Mouse (Mus musculus): ENCODE results near the gene Aspscr1.

The Aspscr1 gene

DNA sequence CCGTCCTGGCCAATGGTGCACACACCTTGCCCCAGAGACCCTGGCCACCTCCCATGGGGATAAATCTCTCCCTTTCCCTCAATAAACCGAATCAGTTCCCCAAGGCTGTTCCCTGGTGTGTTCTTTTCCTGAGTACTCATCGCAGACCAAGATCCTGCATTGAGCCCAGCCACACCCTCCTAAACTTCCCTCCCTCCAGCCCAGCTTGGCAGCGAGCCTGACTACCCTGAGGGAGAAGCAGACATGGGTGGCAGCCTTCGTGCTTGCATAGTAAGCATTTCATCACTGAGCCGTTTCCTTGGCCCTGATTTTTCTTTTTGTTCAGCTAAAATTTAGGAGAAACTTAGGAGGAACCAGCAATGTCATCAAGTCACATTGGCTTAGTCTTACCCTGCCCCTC is 60.7 kb downstream of the Aspscr1 start:
- no peak for DNase-seq (ENCODE audit: low spot score in 2 of 2)

DNA sequence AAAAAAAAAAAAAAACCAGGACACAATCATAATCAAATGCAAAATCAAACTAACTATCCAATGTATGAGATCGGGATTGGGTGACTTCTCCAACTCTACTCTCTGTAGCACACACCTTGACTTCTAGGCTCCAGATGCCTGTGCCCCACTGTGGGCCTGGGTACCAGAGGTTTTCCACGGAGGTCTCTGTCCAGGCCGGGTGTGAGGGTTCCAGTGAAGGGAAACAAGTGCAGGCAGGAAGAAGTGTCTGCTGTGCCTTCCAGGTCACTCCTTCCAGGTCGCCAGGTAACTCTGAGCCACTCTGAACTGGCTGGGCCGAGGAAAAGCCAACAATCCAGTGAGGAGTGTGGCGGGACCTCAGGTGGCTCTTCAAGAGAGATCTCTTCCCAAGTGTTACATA is 63.7 kb downstream of the Aspscr1 start:
- no peak for DNase-seq (ENCODE audit: low spot score in 2 of 2)

DNA sequence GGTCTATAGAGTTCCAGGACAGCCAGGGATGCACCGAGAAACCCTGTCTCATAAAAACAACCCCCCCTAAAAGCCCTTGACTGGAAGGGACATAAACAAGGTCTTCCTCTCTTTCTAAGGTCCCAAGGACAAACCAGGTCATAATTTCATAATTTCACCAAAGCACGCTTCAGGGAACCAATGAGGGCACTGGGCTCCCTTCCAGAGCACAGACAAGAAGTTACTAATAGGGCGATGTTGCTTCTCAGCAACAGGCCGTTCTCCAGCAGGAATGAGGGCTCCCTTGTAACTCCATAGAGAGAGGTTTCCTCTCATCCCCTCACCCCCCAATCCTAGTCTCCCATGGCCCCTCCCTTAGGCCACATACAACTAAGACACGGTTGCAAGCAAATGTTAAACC is 68.2 kb downstream of the Aspscr1 start:
- no peak for DNase-seq (ENCODE audit: low spot score in 2 of 2)

DNA sequence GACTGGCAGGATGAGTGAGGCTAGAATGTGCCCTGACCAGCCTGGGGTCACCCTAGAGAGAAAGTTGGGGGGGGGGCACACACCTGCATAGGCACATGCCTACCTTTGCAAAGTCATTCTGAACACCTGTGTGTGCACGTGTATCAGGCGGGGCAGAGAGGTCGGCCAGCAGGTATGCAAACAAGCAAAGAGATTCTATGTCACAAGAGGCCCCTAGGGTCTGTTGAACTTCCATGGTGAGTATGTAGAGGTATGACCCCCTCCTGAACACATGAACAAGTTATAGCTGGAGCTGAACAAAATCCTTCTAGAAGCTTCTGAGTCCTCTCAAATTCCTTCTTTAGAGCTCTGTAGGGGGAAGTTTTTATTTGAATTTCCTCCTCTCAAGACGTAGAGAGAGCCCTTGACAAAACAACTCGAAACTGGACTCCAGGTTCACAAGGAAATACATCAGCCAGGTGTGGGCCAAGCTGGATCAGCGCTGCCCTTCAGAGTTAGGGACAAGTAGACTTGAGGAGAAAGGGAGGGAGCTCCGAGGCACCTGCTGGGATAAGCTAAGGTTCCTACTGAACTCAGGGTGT is 71.4 kb downstream of the Aspscr1 start:
- DNase-seq (ENCODE audit: low spot score in 2 of 2) = no peak

DNA sequence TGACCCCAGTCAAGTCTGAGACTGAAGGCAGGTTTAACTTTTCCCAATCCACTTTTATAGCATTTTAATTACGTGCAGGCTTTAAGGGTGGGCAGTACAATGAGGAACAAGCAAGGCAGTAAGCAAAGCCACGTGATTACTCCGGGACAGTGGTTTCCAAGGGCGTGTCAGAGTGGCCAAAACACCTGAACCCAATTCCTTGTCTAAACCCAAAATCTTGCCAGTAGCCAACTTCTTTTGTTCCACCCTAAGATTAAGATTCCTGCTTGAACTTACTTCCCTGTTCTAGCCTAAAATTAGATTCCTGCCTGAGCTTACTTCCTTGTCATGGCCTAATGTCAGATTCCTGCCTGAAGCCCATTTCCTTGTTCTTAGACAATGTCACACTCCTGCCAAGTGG is 75.2 kb downstream of the Aspscr1 start:
- DNase-seq (ENCODE audit: low spot score in 2 of 2) = no peak

DNA sequence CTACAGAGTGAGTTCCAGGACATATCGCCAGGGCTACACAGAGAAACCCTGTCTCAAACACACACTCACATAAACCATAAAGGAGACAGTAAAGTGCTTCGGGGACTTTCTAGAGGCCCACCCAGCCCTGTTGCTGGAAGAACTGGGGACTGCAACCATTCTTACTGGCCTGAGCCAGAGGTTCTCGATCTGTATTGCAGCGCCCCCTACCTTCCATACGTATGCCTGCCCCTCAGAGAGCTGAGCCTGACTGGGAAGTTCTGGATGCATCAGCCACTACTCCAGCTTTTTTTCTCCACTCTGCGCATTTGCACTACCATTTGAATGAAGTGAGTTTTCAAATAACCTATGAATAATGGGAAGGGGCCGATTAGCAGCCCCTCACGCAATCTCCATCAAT is 76.7 kb downstream of the Aspscr1 start:
- DNase-seq (ENCODE audit: low spot score in 2 of 2) = no peak

DNA sequence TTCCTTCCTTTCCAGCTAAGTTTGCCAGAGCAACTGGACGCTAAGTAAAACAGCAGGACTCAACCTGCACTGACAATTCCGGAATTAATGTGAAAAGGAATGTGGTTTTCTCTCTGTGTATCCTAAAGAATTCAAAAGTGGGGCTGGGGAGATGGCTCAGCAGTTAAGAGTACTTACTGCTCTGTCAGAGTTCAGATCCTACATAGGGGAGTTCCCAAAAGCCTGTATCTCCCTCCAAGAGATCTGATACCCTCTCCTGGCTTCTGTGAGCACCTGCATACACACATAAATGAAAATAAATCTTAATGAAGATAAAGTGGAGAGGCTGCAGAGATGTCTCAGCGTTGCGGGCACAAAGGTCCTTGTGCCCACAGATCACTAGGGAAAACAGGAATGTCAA is 78.8 kb downstream of the Aspscr1 start:
- DNase-seq (ENCODE audit: low spot score in 2 of 2) = no peak
